Mouse (Mus musculus): ENCODE measurements at regions not wholly inside any gene's neighbourhood (a gene's known extent, or its start where the extent isn't known, plus 50 kb on each side); places are given as distances from the start of the nearest gene placed in this dataset.

DNA sequence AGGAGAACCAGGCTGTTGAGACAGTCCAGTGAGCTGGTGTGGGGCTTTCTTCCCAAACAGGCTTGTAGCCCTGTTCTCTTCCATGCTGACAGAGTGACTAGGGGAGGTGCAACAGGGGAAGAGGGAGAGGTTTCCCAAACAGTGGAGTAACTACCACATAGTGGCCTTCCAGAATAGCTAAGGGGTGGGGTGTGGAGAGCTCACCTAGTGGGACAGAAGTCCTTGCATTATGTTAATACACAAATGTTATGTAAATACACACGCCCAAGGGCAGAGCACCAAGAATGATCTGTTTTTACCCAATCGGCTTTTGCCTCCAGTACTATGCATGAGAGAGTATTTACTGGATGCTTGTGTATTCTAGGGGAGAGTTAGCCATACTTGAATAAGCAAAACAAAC, 226.6 kb upstream of the Hs6st1 start:
- TF ChIP-seq POLR2A (IDR thresholded peaks at IDR 0.05; ENCODE audit: extremely low read depth, insufficient read depth, low read length) (no peak), CTCF (IDR thresholded peaks at IDR 0.05; ENCODE audit: low read depth, low read length) (no peak)
